Mouse (Mus musculus): ENCODE measurements around the gene Gm45785.

- TF ChIP-seq POLR2A (IDR thresholded peaks at IDR 0.05; ENCODE audit: insufficient read depth, low read length) (no peak), CTCF (IDR thresholded peaks at IDR 0.05; ENCODE audit: low read depth, low read length) (no peak), EP300 (IDR thresholded peaks at IDR 0.05; ENCODE audit: insufficient read depth, low read depth, low read length) (no peak)
These were observed 836 bp upstream of the Gm45785 start, which contains the start of gene Ric8a for GRCm38 (mm10) chr7:140856785-140857549.
